Mouse (Mus musculus) A20 (cell line): ENCODE measurements around the gene Slc5a10.
"Not testable (repeated sequence)": the region's sequence is repeated elsewhere in the genome, so short reads cannot be mapped to it uniquely, and the experiment has no call there.

Source experiments
- DNase-seq: peaks from one replicate; pipeline ENCODE4 v3.0.0-alpha.2; 2011; ENCODE audit warnings: low read depth, low spot score

The Slc5a10 gene

GRCm38 (mm10) chr11:61649626-61650025, 71.0 kb downstream of the Slc5a10 start:
- DNase-seq = peak; percentile 68

- peak; percentile 67 for DNase-seq
Observed at GRCm38 (mm10) chr11:61649163-61649580, 71.5 kb downstream of the Slc5a10 start.

GRCm38 (mm10) chr11:61648749-61649115, 71.9 kb downstream of the Slc5a10 start:
- no peak for DNase-seq

GRCm38 (mm10) chr11:61647956-61648748, 72.5 kb downstream of the Slc5a10 start:
- DNase-seq = peak; percentile 87

- peak; percentile 90 for DNase-seq
Observed at GRCm38 (mm10) chr11:61647110-61647910, 73.3 kb downstream of the Slc5a10 start.

- no peak for DNase-seq
Observed at GRCm38 (mm10) chr11:61646499-61647039, 74.1 kb downstream of the Slc5a10 start.

- peak; percentile 83 for DNase-seq
Observed at GRCm38 (mm10) chr11:61645357-61645857, 75.2 kb downstream of the Slc5a10 start.

- peak; percentile 87 for DNase-seq
Observed at GRCm38 (mm10) chr11:61644576-61645326, 75.9 kb downstream of the Slc5a10 start.

GRCm38 (mm10) chr11:61643184-61643961, 77.3 kb downstream of the Slc5a10 start:
- no peak for DNase-seq

- DNase-seq = no peak
Observed at GRCm38 (mm10) chr11:61642106-61642505, 78.5 kb downstream of the Slc5a10 start.

- DNase-seq = not testable (repeated sequence)
Observed at GRCm38 (mm10) chr11:61640585-61640984, 80.0 kb downstream of the Slc5a10 start.

GRCm38 (mm10) chr11:61639601-61640177, 80.9 kb downstream of the Slc5a10 start:
- no peak for DNase-seq

GRCm38 (mm10) chr11:61638764-61639536, 81.7 kb downstream of the Slc5a10 start:
- peak; percentile 37 for DNase-seq

- DNase-seq = no peak
Observed at GRCm38 (mm10) chr11:61637856-61638255, 82.8 kb downstream of the Slc5a10 start.

- DNase-seq = no peak
Observed at GRCm38 (mm10) chr11:61637413-61637812, 83.2 kb downstream of the Slc5a10 start.

- DNase-seq = not testable (repeated sequence)
Observed at GRCm38 (mm10) chr11:61636309-61636708, 84.3 kb downstream of the Slc5a10 start.

- peak; percentile 69 for DNase-seq
Observed at GRCm38 (mm10) chr11:61629621-61630020, 91.0 kb downstream of the Slc5a10 start.

GRCm38 (mm10) chr11:61626509-61626908, 94.1 kb downstream of the Slc5a10 start:
- peak; percentile 40 for DNase-seq

GRCm38 (mm10) chr11:61625136-61625535, 95.5 kb downstream of the Slc5a10 start:
- no peak for DNase-seq
